Mouse (Mus musculus) forebrain, embryonic 15.5 days (tissue): ENCODE measurements at regions not wholly inside any gene's neighbourhood (a gene's known extent, or its start where the extent isn't known, plus 50 kb on each side); places are given as distances from the start of the nearest gene placed in this dataset.

Experiments used
- ATAC-seq: fragments of 200-750 bp; cut with Nextera tagmentation; replicated peaks from 2 replicates; pipeline ENCODE4 v1.8.0; 2017; ENCODE audit warnings: mild to moderate bottlenecking, moderate TSS enrichment, moderate library complexity
- H3K27ac ChIP-seq: fragments of 300-500 bp; sonication (generic); replicated peaks from 2 replicates; pipeline ENCODE4 v1.5.1; 2015; ENCODE audit warnings: mild to moderate bottlenecking, inconsistent platforms
- H3K27me3 ChIP-seq: fragments of 300-500 bp; sonication (generic); 2 replicates; pipeline ENCODE4 v1.6.1; 2015; ENCODE audit warnings: inconsistent platforms
- H3K36me3 ChIP-seq: fragments of 300-500 bp; sonication (generic); 2 replicates; pipeline ENCODE4 v1.6.1; 2015; ENCODE audit warnings: mild to moderate bottlenecking, inconsistent platforms
- H3K4me1 ChIP-seq: fragments of 300-500 bp; sonication (generic); 2 replicates; pipeline ENCODE4 v1.6.1; 2015; ENCODE audit warnings: inconsistent platforms
- H3K4me2 ChIP-seq: fragments of 300-500 bp; sonication (generic); replicated peaks from 2 replicates; pipeline ENCODE4 v1.6.1; 2015; ENCODE audit warnings: mild to moderate bottlenecking, inconsistent platforms
- H3K4me3 ChIP-seq: fragments of 300-500 bp; sonication (generic); 2 replicates; pipeline ENCODE4 v1.5.1; 2015; ENCODE audit warnings: mild to moderate bottlenecking, inconsistent platforms
- H3K9ac ChIP-seq: fragments of 300-500 bp; sonication (generic); replicated peaks from 2 replicates; pipeline ENCODE4 v1.6.1; 2015; ENCODE audit warnings: mild to moderate bottlenecking, inconsistent platforms
- H3K9me3 ChIP-seq: fragments of 300-500 bp; sonication (generic); 2 replicates; pipeline ENCODE4 v1.6.1; 2016; ENCODE audit warnings: inconsistent platforms
- WGBS: fragments of 180-500 bp; shearing (Covaris S2); methylation state at CpG from one replicate; pipeline ENCODE4 v1.1.7; 2015; ENCODE audit warnings: mixed read lengths; 5-methylcytosine and 5-hydroxymethylcytosine counted together

- no peak overlapping the region for H3K9ac ChIP-seq
- H3K4me3 ChIP-seq: no peak overlapping the region
- no peak for ATAC-seq
- 90% methylated on average over 6 of the region's 6 CpGs for WGBS
- H3K27ac ChIP-seq: no peak overlapping the region
- no peaks in the 10 kb centered on the region for H3K27me3 ChIP-seq
- no peaks in the 10 kb centered on the region for H3K36me3 ChIP-seq
- H3K4me1 ChIP-seq: no peaks in the 10 kb centered on the region
- no peaks in the 10 kb centered on the region for H3K9me3 ChIP-seq
- no peak overlapping the region for H3K4me2 ChIP-seq
Measured at GRCm38 (mm10) chr8:115921889-115922288, 214.3 kb upstream of the Maf start.

DNA sequence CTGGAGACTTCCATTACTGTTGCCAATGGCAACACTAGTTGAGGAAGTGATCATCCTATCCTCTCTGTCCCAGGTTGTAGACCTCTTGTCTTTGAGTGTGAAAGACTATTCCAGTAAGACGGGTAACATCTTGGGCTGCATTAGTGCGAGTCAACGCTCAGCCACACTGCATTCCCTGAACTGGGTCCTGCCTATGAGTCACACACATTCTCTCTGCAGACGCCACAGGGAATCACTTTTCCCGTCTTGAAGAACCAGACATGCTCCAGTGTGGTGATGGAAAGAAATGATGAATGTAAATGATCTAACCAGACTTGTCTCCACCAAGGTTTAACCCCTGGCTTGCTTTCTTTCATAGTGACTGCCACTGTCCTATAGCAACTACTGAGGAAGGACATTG lies 199.1 kb upstream of the Maf start:
- 93% methylated on average over 5 of the region's 5 CpGs for WGBS
- Histone ChIP-seq H3K36me3 (no peaks in the 10 kb centered on the region), H3K4me1 (peaks cover 5% of the 10 kb centered on the region; the same call in 1 of the 2 replicates), H3K27me3 (no peaks in the 10 kb centered on the region), H3K9ac (no peak overlapping the region), H3K4me2 (no peak overlapping the region), H3K4me3 (no peak overlapping the region), H3K27ac (no peak overlapping the region), H3K9me3 (no peaks in the 10 kb centered on the region)
- no peak for ATAC-seq

- no peak overlapping the region for H3K4me2 ChIP-seq
- H3K27me3 ChIP-seq: no peaks in the 10 kb centered on the region
- H3K9me3 ChIP-seq: no peaks in the 10 kb centered on the region
- H3K36me3 ChIP-seq: no peaks in the 10 kb centered on the region
- no peak overlapping the region for H3K4me3 ChIP-seq
- no peak for ATAC-seq
- H3K9ac ChIP-seq: no peak overlapping the region
- H3K27ac ChIP-seq: no peak overlapping the region
- H3K4me1 ChIP-seq: peaks cover 5% of the 10 kb centered on the region; the same call in 1 of the 2 replicates
- WGBS: 65% methylated on average over 6 of the region's 6 CpGs
Measured at GRCm38 (mm10) chr8:115903853-115904420, 196.3 kb upstream of the Maf start.

DNA sequence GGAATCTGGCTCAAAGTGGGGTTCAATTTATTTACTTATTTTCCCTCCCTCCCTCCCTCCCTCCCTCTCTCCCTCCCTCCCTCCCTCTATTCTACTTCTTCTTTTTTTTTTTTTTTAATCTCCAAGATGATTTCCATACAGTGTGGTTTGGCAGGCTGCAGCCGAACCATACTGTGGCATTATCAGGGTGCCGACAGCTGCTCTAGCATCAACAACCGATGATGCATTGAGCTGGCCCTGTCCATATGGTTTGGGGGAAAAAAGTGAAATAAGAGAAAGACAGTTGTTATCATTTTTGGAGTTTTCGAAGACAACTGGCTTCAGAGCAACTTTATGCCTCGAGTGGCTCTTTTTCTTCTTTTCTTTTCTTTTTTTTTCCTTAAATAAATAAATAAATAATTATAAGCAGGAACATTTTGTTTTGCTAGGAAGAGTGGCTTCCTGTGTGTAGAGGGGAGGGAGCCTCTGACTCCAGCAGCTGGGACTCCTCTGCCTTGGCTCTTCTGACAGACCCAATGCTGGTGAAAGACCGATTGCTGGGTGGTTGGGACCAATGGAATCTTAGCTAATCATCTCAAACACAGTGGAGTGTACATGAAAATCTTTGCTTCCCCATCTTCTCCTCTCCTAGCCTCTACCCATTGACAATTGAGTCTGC lies 190.1 kb upstream of the Maf start:
- Histone ChIP-seq H3K4me1 (no peaks in the 10 kb centered on the region), H3K9me3 (no peaks in the 10 kb centered on the region), H3K27ac (no peak overlapping the region), H3K9ac (no peak overlapping the region), H3K27me3 (no peaks in the 10 kb centered on the region), H3K4me3 (no peak overlapping the region), H3K36me3 (no peaks in the 10 kb centered on the region), H3K4me2 (no peak overlapping the region)
- WGBS: 69% methylated on average over 6 of the region's 6 CpGs
- ATAC-seq: no peak

DNA sequence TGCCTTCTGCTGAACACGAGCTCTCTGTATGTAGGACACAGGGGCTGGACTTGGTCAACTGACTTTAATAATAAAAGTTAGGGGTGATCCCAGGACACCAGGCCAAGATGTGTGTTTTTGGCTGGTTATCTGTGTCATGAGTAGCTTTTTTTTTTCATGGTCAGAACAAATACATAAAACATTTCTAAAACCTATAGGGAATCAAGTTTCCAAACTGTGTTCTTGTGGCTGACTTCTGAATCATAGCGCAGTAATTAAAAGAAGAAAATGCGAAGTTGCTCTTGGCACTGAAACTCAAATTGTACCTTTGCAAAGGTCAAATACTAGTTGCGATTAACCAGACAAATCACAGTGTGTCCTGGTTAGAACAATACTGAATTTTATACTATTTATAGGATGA lies 189.5 kb upstream of the Maf start:
- ATAC-seq: no peak
- Histone ChIP-seq H3K27ac (no peak overlapping the region), H3K4me2 (no peak overlapping the region), H3K4me1 (no peaks in the 10 kb centered on the region), H3K9ac (no peak overlapping the region), H3K9me3 (no peaks in the 10 kb centered on the region), H3K4me3 (no peak overlapping the region), H3K36me3 (no peaks in the 10 kb centered on the region), H3K27me3 (no peaks in the 10 kb centered on the region)
- WGBS: 87% methylated on average over 4 of the region's 4 CpGs

- no peaks in the 10 kb centered on the region for H3K4me1 ChIP-seq
- no peaks in the 10 kb centered on the region for H3K9me3 ChIP-seq
- H3K27me3 ChIP-seq: no peaks in the 10 kb centered on the region
- no peak overlapping the region for H3K4me3 ChIP-seq
- ATAC-seq: no peak
- WGBS: 76% methylated on average over 4 of the region's 4 CpGs
- H3K27ac ChIP-seq: no peak overlapping the region
- H3K9ac ChIP-seq: no peak overlapping the region
- H3K36me3 ChIP-seq: no peaks in the 10 kb centered on the region
- no peak overlapping the region for H3K4me2 ChIP-seq
Measured at GRCm38 (mm10) chr8:115896066-115896465, 188.5 kb upstream of the Maf start.

DNA sequence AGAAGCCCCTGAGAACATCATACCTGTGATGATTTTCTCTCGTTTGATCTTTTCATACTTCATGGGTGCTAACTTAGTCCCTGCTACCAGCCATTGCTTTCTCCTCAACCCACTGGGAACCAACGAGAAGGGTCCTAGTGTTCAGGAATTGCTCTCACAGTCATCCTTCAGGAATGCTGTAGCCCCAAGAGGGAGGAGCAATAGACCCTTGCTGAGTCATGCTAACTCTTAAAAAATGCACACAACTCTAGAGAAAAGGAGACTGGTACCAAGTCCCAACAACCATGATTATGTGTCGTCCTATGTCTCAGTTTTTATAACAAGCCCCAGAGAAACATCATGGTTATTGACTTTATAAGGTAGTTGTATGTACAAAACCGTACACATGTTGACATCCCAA lies 180.7 kb upstream of the Maf start:
- no peak for ATAC-seq
- Histone ChIP-seq H3K4me3 (no peak overlapping the region), H3K9ac (no peak overlapping the region), H3K9me3 (no peaks in the 10 kb centered on the region), H3K4me2 (no peak overlapping the region), H3K36me3 (no peaks in the 10 kb centered on the region), H3K27me3 (no peaks in the 10 kb centered on the region), H3K4me1 (no peaks in the 10 kb centered on the region), H3K27ac (no peak overlapping the region)
- WGBS: 93% methylated on average over 4 of the region's 4 CpGs

GRCm38 (mm10) chr8:115885121-115885743 lies 177.6 kb upstream of the Maf start:
- Histone ChIP-seq H3K27me3 (no peaks in the 10 kb centered on the region), H3K4me3 (no peak overlapping the region), H3K36me3 (no peaks in the 10 kb centered on the region), H3K9ac (no peak overlapping the region), H3K27ac (no peak overlapping the region), H3K4me1 (no peaks in the 10 kb centered on the region), H3K4me2 (no peak overlapping the region), H3K9me3 (no peaks in the 10 kb centered on the region)
- no peak for ATAC-seq
- WGBS: 81% methylated on average over 2 of the region's 2 CpGs

DNA sequence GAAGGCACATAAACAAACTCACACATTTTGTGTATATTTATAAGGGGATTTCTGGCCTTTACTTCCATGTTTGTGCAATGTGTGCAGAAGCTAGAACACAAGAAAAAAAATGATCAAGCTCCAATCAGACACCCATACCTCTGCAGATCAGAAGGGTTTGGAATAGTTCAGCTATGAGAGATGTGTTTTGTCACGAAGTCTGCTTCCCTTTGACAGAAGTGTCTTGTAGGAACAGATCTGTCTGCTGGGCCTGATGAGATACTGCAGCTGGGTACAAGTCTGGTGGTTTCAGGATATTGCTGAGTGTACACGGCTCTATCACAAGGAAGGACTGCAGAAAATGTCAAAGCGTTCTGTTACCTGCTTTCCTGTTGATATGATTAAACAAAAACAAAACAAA lies 176.2 kb upstream of the Maf start:
- WGBS: 79% methylated on average over 3 of the region's 3 CpGs
- H3K4me3 ChIP-seq: no peak overlapping the region
- no peak overlapping the region for H3K4me2 ChIP-seq
- no peaks in the 10 kb centered on the region for H3K27me3 ChIP-seq
- no peaks in the 10 kb centered on the region for H3K9me3 ChIP-seq
- no peaks in the 10 kb centered on the region for H3K4me1 ChIP-seq
- H3K9ac ChIP-seq: no peak overlapping the region
- no peaks in the 10 kb centered on the region for H3K36me3 ChIP-seq
- ATAC-seq: no peak
- no peak overlapping the region for H3K27ac ChIP-seq

DNA sequence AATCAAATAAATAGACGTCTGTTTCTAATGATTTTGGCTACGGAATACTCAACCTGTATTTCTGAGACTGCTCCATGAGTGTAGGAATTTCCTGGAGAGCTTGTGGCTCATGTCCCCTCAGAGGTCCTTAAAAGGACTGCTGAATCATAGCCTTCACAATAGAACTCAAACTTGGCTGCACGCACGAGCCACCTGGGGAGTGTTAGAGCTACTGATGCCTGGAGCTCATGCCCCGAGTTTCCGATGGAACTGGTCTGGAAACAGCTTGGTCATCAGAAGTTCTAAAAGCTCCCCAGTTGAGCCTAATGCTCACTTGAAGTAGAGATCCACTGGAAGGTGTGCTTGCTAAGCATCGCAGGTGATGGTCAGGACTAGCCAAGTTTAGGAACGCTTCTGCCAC lies 174.3 kb upstream of the Maf start:
- Histone ChIP-seq H3K9me3 (no peaks in the 10 kb centered on the region), H3K4me2 (no peak overlapping the region), H3K27me3 (no peaks in the 10 kb centered on the region), H3K9ac (no peak overlapping the region), H3K27ac (no peak overlapping the region), H3K4me3 (no peak overlapping the region), H3K4me1 (no peaks in the 10 kb centered on the region), H3K36me3 (no peaks in the 10 kb centered on the region)
- no peak for ATAC-seq
- WGBS: 84% methylated on average over 8 of the region's 8 CpGs

DNA sequence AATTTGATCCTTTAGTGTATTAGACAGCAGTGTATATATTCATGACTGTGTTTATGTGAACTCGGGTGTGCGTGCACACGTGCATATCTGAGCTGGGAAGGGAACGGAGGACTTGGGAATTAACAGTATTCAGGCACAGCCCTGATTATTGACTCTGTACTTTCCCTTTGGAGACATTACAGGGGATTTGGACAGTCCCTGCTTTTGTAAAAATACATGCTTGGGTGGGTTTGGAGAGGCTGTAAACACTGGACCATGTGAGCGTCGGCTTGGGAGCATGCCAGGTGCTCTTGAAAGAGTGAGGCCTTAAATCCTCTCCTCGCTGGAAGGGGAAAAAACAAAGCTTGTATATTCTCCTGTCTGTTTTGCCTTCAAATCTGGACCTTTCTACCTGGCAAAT lies 167.2 kb upstream of the Maf start:
- no peak overlapping the region for H3K27ac ChIP-seq
- H3K4me2 ChIP-seq: no peak overlapping the region
- H3K36me3 ChIP-seq: no peaks in the 10 kb centered on the region
- 16% methylated on average over 7 of the region's 7 CpGs for WGBS
- peak; percentile 67 for ATAC-seq
- H3K4me3 ChIP-seq: no peak overlapping the region
- H3K9me3 ChIP-seq: no peaks in the 10 kb centered on the region
- no peaks in the 10 kb centered on the region for H3K27me3 ChIP-seq
- no peak overlapping the region for H3K9ac ChIP-seq
- H3K4me1 ChIP-seq: peaks cover 11% of the 10 kb centered on the region

DNA sequence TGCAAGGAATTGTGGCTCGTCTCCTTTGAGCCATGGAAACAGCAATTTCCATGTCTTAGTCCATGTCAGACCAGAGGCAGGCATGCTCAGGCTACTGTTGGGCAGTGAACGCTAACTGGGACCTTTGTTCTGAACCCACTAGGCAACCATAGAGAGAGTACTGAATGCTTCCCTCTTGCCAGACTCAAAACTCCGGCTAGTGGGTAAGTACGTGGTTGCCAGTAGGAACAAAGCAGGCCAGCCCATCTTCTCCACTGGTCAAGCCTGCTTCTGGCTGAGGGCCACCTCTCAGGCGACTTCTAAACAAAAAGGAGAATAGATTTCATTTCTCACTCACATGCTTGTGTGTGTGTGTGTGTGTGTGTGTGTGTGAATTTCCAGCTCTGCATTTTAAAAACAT lies 163.8 kb upstream of the Maf start:
- Histone ChIP-seq H3K9me3 (no peaks in the 10 kb centered on the region), H3K36me3 (no peaks in the 10 kb centered on the region), H3K4me1 (peaks cover 11% of the 10 kb centered on the region), H3K27me3 (no peaks in the 10 kb centered on the region), H3K4me2 (no peak overlapping the region), H3K27ac (no peak overlapping the region), H3K9ac (no peak overlapping the region), H3K4me3 (no peak overlapping the region)
- 53% methylated on average over 5 of the region's 5 CpGs for WGBS
- no peak for ATAC-seq

DNA sequence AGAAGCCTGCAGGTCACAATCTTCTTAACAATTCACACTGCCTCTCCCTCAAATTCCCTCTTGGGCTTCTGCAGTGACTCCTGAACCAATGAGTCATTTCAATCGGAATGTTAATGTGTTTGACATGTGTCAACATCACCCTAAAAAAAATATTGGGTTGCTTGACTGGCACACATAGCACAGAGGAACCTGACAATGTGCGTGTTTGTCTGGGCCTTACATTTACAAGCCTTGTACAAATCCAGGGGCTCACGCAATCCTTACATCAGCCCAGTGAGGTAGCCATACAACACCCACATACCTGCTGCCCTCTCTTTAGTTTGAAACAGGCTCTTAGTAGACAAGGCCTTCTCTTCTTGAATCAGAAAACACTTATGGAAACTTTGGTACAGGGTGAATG lies 153.8 kb upstream of the Maf start:
- H3K4me3 ChIP-seq: no peak overlapping the region
- no peaks in the 10 kb centered on the region for H3K9me3 ChIP-seq
- 90% methylated on average over 3 of the region's 3 CpGs for WGBS
- H3K4me1 ChIP-seq: no peaks in the 10 kb centered on the region
- H3K27me3 ChIP-seq: no peaks in the 10 kb centered on the region
- no peak overlapping the region for H3K9ac ChIP-seq
- H3K36me3 ChIP-seq: no peaks in the 10 kb centered on the region
- no peak overlapping the region for H3K4me2 ChIP-seq
- H3K27ac ChIP-seq: no peak overlapping the region
- no peak for ATAC-seq
